Comparison of ENCODE assay signal across 8 mouse cellular contexts in the genomic region with DNA sequence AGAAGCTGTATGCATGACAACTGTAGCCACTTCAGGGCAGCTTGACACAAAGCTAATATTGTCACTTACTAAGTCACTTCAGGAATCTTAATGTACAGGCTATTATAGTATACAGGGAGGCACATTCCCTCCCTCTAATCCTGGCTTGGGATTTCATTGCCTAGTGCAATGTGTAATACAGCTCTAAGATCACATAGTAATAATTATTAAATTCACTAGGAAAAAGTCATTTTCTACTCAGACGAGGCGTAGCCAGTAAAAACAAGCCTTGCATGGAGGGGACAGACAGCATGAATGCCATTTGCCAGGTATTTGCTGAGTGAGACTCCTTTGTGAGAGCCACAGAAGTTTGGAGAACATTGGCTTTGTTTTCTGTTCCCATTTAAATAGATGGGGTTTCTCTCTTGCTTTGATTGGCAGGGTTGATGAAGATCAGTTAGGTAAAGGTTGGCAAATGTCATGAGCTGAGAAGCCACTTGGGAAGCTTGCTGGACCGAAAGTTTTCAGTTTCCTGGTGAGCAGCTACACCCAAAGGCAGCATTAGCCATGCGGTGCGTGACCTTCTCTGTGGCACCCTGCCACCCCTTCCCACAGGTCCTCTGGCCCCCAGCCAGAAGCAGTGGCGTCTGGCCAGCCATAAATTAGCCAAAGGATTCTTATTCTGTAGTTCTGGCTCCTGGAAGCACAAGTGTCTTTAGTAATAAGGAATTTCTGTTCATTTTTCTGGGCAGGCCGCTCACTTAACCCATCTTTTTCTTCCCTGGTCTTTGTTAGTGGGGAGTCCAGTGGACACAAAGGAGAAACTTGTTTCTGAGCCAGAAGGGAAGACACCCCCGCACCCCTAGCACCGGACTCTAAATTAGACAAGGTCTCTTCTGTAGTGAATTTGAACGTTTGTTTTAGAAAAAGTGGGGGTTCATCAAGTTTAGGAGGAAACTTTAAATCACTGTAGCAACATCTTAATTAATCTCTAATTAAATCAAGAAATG. TPM values are rescaled to one million over a fixed set of nuclear protein-coding genes. Genes with fewer than 3 reads are reported as not detected.
DNase-seq lines count a peak whose midpoint lies in the region; ATAC-seq and TF ChIP-seq lines count a peak whose summit lies in the region.

No protein-coding gene starts in this region.

- H3K36me3 ChIP-seq in forebrain, embryonic 16.5 days (ENCODE audit: control insufficient read depth, insufficient read depth), result no peaks in the 10 kb centered on the region
- H3K36me3 ChIP-seq in liver, postnatal 0 days (replicated peaks; ENCODE audit: insufficient read depth, low read length), result no peaks in the 10 kb centered on the region
- no peaks in the 10 kb centered on the region for H3K36me3 ChIP-seq in thymus, adult 2 months (ENCODE audit: control insufficient read depth, insufficient read depth, low read length)

- no peak overlapping the region for H3K4me2 ChIP-seq in forebrain, embryonic 16.5 days (ENCODE audit: low read length)
- no peak overlapping the region for H3K4me2 ChIP-seq in liver, postnatal 0 days (ENCODE audit: low read depth, low read length)

- TF ChIP-seq CTCF in liver, postnatal 0 days (IDR thresholded peaks at IDR 0.05; ENCODE audit: low read depth), result no peak
- TF ChIP-seq CTCF in thymus, adult 2 months (IDR thresholded peaks at IDR 0.05; ENCODE audit: borderline replicate concordance, control insufficient read depth, extremely low read depth, insufficient read depth, low read length, poor library complexity), result no peak

- WGBS in forebrain, embryonic 16.5 days, result 14% methylated on average over 10 of the region's 10 CpGs
- 74% methylated on average over 10 of the region's 10 CpGs for WGBS in liver, postnatal 0 days (ENCODE audit: insufficient replicate concordance)
- 93% methylated on average over 10 of the region's 10 CpGs for WGBS in thymus, adult 2 months

- H3K27ac ChIP-seq in forebrain, embryonic 16.5 days (ENCODE audit: low read length), result no peak overlapping the region
- no peak overlapping the region for H3K27ac ChIP-seq in liver, postnatal 0 days (ENCODE audit: low read depth)
- no peak overlapping the region for H3K27ac ChIP-seq in thymus, adult 2 months (ENCODE audit: control insufficient read depth, insufficient read depth, low read length)

- TF ChIP-seq EP300 in liver, postnatal 0 days (IDR thresholded peaks at IDR 0.05; ENCODE audit: low read depth), result no peak

- TF ChIP-seq POLR2A in thymus, adult 2 months (IDR thresholded peaks at IDR 0.05; ENCODE audit: control insufficient read depth, extremely low read depth, insufficient read depth, low read length, poor library complexity), result no peak

- peaks cover 14% of the 10 kb centered on the region for H3K4me1 ChIP-seq in forebrain, embryonic 16.5 days (replicated peaks; ENCODE audit: control insufficient read depth, insufficient read depth, low read length)
- H3K4me1 ChIP-seq in liver, postnatal 0 days (ENCODE audit: insufficient read depth), result no peaks in the 10 kb centered on the region
- H3K4me1 ChIP-seq in thymus, adult 2 months (replicated peaks; ENCODE audit: control insufficient read depth, insufficient read depth, low read length), result no peaks in the 10 kb centered on the region

- H3K9me3 ChIP-seq in forebrain, embryonic 16.5 days (ENCODE audit: control insufficient read depth, low read length), result peaks cover 3% of the 10 kb centered on the region; the same call in 1 of the 2 replicates
- H3K9me3 ChIP-seq in liver, postnatal 0 days (ENCODE audit: low read length), result no peaks in the 10 kb centered on the region

- no peaks in the 10 kb centered on the region for H3K27me3 ChIP-seq in forebrain, embryonic 16.5 days (replicated peaks; ENCODE audit: control insufficient read depth, insufficient read depth, low read length)
- H3K27me3 ChIP-seq in liver, postnatal 0 days (ENCODE audit: insufficient read depth, low read length), result no peaks in the 10 kb centered on the region
- no peaks in the 10 kb centered on the region for H3K27me3 ChIP-seq in thymus, adult 2 months (ENCODE audit: control insufficient read depth, insufficient read depth, low read length)

- H3K9ac ChIP-seq in forebrain, embryonic 16.5 days (replicated peaks; ENCODE audit: low read depth, low read length), result no peak overlapping the region
- H3K9ac ChIP-seq in liver, postnatal 0 days (replicated peaks), result no peak overlapping the region

- peak; percentile 42 to 68 for DNase-seq in frontal cortex, postnatal 10 days (ENCODE audit: low spot score in 2 of 2)
- peak; percentile 84 for DNase-seq in adrenal gland, adult 2 months
- DNase-seq in kidney, adult 8-10 months, result peak; percentile 89 to 93
- DNase-seq in liver, postnatal 0 days, result peak; percentile 19
- DNase-seq in right cerebral cortex, postnatal 10 days (ENCODE audit: low spot score in 2 of 2), result peak; percentile 86 to 88
- DNase-seq in thymus, adult 2 months, result no peak

- no peak for ATAC-seq in frontal cortex, adult (ENCODE audit: low TSS enrichment)
- peak; percentile 69 for ATAC-seq in forebrain, embryonic 16.5 days
- no peak for ATAC-seq in liver, postnatal 0 days

- no peak overlapping the region for H3K4me3 ChIP-seq in forebrain, embryonic 16.5 days (replicated peaks; ENCODE audit: low read length)
- no peak overlapping the region for H3K4me3 ChIP-seq in liver, postnatal 0 days (ENCODE audit: low read depth, low read length)
- H3K4me3 ChIP-seq in thymus, adult 2 months (ENCODE audit: control insufficient read depth, insufficient read depth, low read length), result no peak overlapping the region

RNA-seq across cellular contexts. Expression of a gene that starts 37.4 kb away (rescaled TPM):
- total RNA-seq in adrenal gland, adult 2 months (2021), result 100 to 1,000 TPM; 100 to 104 TPM
- 19.8 and 20.7 TPM in 2 replicates for polyA plus RNA-seq in adrenal gland, adult 2 months (2012; rRNA removed)
- polyA plus RNA-seq in forebrain, embryonic 16.5 days (2015; fragmentation: Nextera tagmentation; extraction: Ambion mirVana), result 35.8 and 42.1 TPM in 2 replicates
- 123 and 134 TPM in 2 replicates for polyA plus RNA-seq in liver, postnatal 0 days (2015; fragmentation: Nextera tagmentation; extraction: Ambion mirVana)
- 12.6 and 15.0 TPM in 2 replicates for polyA plus RNA-seq in thymus, adult 2 months (2012; rRNA removed)
